Mouse (Mus musculus) erythroblast, embryonic 14.5 days (primary cell): ENCODE data around the gene Abcf2.

Experiments used
- GATA1 ChIP-seq: IDR thresholded peaks from 2 replicates; pipeline ENCODE4 v1.6.1; 2012; ENCODE audit warnings: low read length, inconsistent platforms, mixed read lengths
- TAL1 ChIP-seq: IDR thresholded peaks from 3 replicates; pipeline ENCODE4 v1.6.1; 2012; ENCODE audit warnings: low read length, inconsistent platforms, mixed read lengths

GRCm38 (mm10) chr5:24578109-24578963, 1.1 kb upstream of the Abcf2 start:
- TF ChIP-seq GATA1 (no peak), TAL1 (no peak)
